ENCODE assay signal across 14 mouse cellular contexts in genomic region chr7:143375945-143376344, GRCm38 (mm10).
A peak's percentile ranks its signal among the peaks of the same experiment; 100 is the strongest.
DNase-seq lines count a peak whose midpoint lies in the region; ATAC-seq and TF ChIP-seq lines count a peak whose summit lies in the region.
"Had no signal": no experiment of that assay in that cellular context is flagged by ENCODE, and none has a peak within 500 bp of the region (broad histone marks: within the 10 kb centered on the region; RNA-seq: fewer than 3 reads in every experiment).

No protein-coding gene starts in this region.

- WGBS in heart, embryonic 14.5 days = 68% methylated on average over 16 of the region's 16 CpGs

- H3K9ac ChIP-seq in heart, embryonic 14.5 days (ENCODE audit: low read length) = 0 out of 2 replicates have a peak overlapping the region, but pooled peaks have one; percentile 13
- H3K9ac ChIP-seq: limb, embryonic 12.5 days had no signal

- TF ChIP-seq CTCF in brain, embryonic 14.5 days (IDR thresholded peaks at IDR 0.05; ENCODE audit: borderline replicate concordance, extremely low read depth, insufficient read depth, insufficient read length) = no peak

- H3K27me3 ChIP-seq in heart, embryonic 14.5 days (ENCODE audit: control insufficient read depth, insufficient read depth, low read length) = no peaks in the 10 kb centered on the region
- H3K27me3 ChIP-seq: limb, embryonic 12.5 days had no signal

- ATAC-seq in heart, embryonic 14.5 days (ENCODE audit: insufficient number of reproducible peaks, insufficient read depth, low FRiP score, low read depth) = no peak
- ATAC-seq: lung, postnatal 0 days had no signal

- peaks cover 39 to 48% of the 10 kb centered on the region in 2 experiments for H3K4me1 ChIP-seq in heart, embryonic 14.5 days (ENCODE audit: control insufficient read depth in 2 of 2, insufficient read depth in 2 of 2, low read length in 2 of 2)

- H3K36me3 ChIP-seq in heart, embryonic 14.5 days (ENCODE audit: control insufficient read depth, insufficient read depth, low read length) = no peaks in the 10 kb centered on the region
- H3K36me3 ChIP-seq: limb, embryonic 12.5 days had no signal

- peak; percentile 14 for DNase-seq in kidney, adult 9 months
- DNase-seq in kidney, adult 18-20 months = no peak
- DNase-seq in brain, embryonic 14.5 days (ENCODE audit: low read depth) = peak; percentile 15
- peak; percentile 26 to 27 for DNase-seq in kidney, postnatal 36 days
- DNase-seq in adrenal gland, postnatal 10 days = no peak
- no peak for DNase-seq in c-Kit-positive CD71-positive TER-119-positive erythroid progenitor cells, embryonic 14.5 days (ENCODE audit: low spot score)
- no peak for DNase-seq in layer of hippocampus, postnatal 25 days (ENCODE audit: extremely low spot score in 1 of 2, low spot score in 1 of 2)
- DNase-seq: adrenal gland, adult 2 months; layer of hippocampus, postnatal 36 days; right cerebral cortex, postnatal 25 days had no signal

- H3K9me3 ChIP-seq in heart, embryonic 14.5 days (ENCODE audit: control insufficient read depth, low read length) = no peaks in the 10 kb centered on the region
- H3K9me3 ChIP-seq: limb, embryonic 12.5 days had no signal

- no peak overlapping the region for H3K4me3 ChIP-seq in heart, embryonic 14.5 days (ENCODE audit: control insufficient read depth in 1 of 2, insufficient read depth in 1 of 2, low read depth in 1 of 2, low read length in 2 of 2)
- H3K4me3 ChIP-seq: erythroblast, embryonic 14.5 days; limb, embryonic 12.5 days had no signal

- no peak overlapping the region for H3K4me2 ChIP-seq in heart, embryonic 14.5 days (ENCODE audit: low read length)
- H3K4me2 ChIP-seq: limb, embryonic 12.5 days had no signal

- peak overlapping the region; percentile 73 to 75 for H3K27ac ChIP-seq in heart, embryonic 14.5 days (replicated peaks in 1 of 2; ENCODE audit: control insufficient read depth in 1 of 2, insufficient read depth in 1 of 2, low read depth in 2 of 2, low read length in 2 of 2)
- H3K27ac ChIP-seq: limb, embryonic 12.5 days had no signal

- TF ChIP-seq POLR2A in brain, embryonic 14.5 days (IDR thresholded peaks at IDR 0.05; ENCODE audit: borderline replicate concordance, extremely low read depth, insufficient read depth, insufficient read length, poor library complexity, severe bottlenecking) = no peak

Comparison
In these comparisons a context has a peak if more than half of its experiments do, and no peak if none do; other contexts are left out.
1. DNase-seq: peak in kidney, adult 9 months (single experiment), brain, embryonic 14.5 days (single experiment) and kidney, postnatal 36 days (2 of 2); none in kidney, adult 18-20 months (single experiment), adrenal gland, postnatal 10 days (single experiment), c-Kit-positive CD71-positive TER-119-positive erythroid progenitor cells, embryonic 14.5 days (single experiment) and layer of hippocampus, postnatal 25 days (0 of 2).